Mouse (Mus musculus): ENCODE data around the gene Pex5l. TPM values are rescaled to one million over a fixed set of nuclear protein-coding genes. Genes with fewer than 3 reads are reported as not detected.

Gene Pex5l
- polyA plus RNA-seq, 1 experiment from 2014 or later, result not detected

DNA sequence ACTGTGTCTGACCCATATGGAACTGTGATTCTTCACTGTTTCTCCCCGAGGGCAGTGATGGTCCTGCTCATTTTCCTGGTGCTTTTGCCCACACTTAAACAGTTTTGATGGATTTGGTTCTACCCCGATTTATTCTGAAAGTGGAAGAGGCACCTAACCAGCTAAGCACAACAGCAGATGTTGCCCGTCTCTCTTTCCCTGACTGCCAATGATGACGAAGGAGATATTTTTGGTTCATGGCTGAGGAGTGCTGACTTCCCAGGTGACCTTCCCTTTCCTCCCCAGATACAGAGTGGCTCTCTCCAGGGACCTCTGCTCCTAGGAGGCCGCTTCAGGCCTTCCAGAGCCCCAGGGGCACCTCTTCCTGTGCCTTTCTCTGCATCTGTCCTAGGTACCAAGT is 155.2 kb downstream of the Pex5l start:
- WGBS, result 46% methylated on average over 5 of the region's 5 CpGs
- Histone ChIP-seq H3K27me3 (replicated peaks) (no peaks in the 10 kb centered on the region), H3K4me2 (no peak overlapping the region), H3K27ac (replicated peaks) (no peak overlapping the region), H3K9me3 (no peaks in the 10 kb centered on the region), H3K36me3 (no peaks in the 10 kb centered on the region), H3K4me1 (no peaks in the 10 kb centered on the region), H3K9ac (no peak overlapping the region), H3K4me3 (no peak overlapping the region)
- no peak for ATAC-seq (ENCODE audit: extremely low read depth, insufficient number of reproducible peaks, low FRiP score, low TSS enrichment)

DNA sequence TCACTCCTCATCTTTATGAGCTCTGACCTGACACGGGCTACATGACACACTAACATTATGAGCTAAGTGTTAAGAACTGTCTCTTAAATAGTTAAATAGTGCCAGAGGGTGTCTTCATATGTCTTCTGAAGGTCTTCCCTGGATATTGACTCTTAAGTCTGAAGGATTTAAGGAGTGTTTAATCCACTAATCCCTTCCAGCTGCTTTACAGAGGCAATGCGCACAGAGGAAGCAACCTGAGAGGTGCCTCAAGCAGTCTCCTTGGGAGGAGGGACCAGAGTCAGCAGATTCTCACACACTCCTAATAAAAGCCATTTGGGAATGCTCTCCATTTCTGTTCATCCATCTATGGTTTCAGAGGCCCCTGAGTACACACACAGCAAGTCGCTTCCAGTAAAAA is 157.9 kb downstream of the Pex5l start:
- Histone ChIP-seq H3K9ac (no peak overlapping the region), H3K4me2 (no peak overlapping the region), H3K9me3 (no peaks in the 10 kb centered on the region), H3K36me3 (no peaks in the 10 kb centered on the region), H3K27me3 (replicated peaks) (no peaks in the 10 kb centered on the region), H3K4me3 (no peak overlapping the region), H3K4me1 (no peaks in the 10 kb centered on the region), H3K27ac (replicated peaks) (no peak overlapping the region)
- 75% methylated on average over 3 of the region's 3 CpGs for WGBS
- ATAC-seq (ENCODE audit: extremely low read depth, insufficient number of reproducible peaks, low FRiP score, low TSS enrichment), result no peak

DNA sequence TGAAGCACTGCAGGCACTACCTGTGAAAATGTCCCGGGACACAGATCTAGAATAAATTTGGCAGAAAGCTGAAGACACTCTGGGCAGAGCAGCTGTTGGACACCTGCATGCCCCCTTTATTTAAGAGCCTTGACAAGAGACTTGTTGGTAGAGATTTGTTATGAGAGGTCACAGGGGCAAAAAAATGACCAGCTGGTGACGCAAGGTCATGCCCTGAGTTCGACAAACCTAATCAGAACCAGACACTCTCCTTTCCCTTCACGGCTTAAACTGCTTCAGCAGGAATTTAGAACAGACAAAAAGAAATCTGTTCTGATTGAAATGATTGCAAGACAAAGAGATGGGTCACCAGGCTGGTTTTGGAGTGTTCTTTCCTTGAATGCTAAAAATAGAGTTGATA is 163.1 kb downstream of the Pex5l start:
- WGBS, result 65% methylated on average over 4 of the region's 4 CpGs

DNA sequence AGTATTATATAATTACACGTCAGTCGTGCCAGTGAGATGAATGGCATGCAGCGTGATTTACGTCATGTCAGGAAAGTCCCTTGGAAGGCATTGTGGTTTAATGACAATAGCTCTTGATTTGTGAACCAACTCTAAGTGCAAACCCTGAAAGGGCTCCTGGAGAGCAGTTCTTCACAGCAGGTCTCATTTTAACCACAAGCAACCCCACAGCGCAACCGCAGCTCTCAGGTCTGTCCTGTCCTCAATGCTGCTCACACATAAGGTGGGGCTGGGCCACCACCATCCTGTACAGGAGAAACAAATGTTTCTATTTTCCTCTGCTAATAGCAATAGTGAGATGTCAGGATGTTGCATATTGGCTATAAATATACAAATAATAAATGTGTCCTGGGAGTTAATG is 163.8 kb downstream of the Pex5l start:
- no peak overlapping the region for H3K27ac ChIP-seq (replicated peaks)
- H3K4me1 ChIP-seq, result no peaks in the 10 kb centered on the region
- H3K4me3 ChIP-seq, result no peak overlapping the region
- H3K9me3 ChIP-seq, result no peaks in the 10 kb centered on the region
- WGBS, result 66% methylated on average over 6 of the region's 6 CpGs
- H3K9ac ChIP-seq, result no peak overlapping the region
- ATAC-seq (ENCODE audit: extremely low read depth, insufficient number of reproducible peaks, low FRiP score, low TSS enrichment), result no peak
- H3K27me3 ChIP-seq (replicated peaks), result no peaks in the 10 kb centered on the region
- no peaks in the 10 kb centered on the region for H3K36me3 ChIP-seq
- no peak overlapping the region for H3K4me2 ChIP-seq

More for the DNA sequence above, 163.1 kb downstream of the Pex5l start:
- no peak for ATAC-seq (ENCODE audit: extremely low read depth, insufficient number of reproducible peaks, low FRiP score, low TSS enrichment)
- Histone ChIP-seq H3K36me3 (no peaks in the 10 kb centered on the region), H3K9ac (no peak overlapping the region), H3K4me1 (no peaks in the 10 kb centered on the region), H3K27ac (replicated peaks) (no peak overlapping the region), H3K9me3 (no peaks in the 10 kb centered on the region), H3K27me3 (replicated peaks) (no peaks in the 10 kb centered on the region), H3K4me3 (no peak overlapping the region), H3K4me2 (no peak overlapping the region)

DNA sequence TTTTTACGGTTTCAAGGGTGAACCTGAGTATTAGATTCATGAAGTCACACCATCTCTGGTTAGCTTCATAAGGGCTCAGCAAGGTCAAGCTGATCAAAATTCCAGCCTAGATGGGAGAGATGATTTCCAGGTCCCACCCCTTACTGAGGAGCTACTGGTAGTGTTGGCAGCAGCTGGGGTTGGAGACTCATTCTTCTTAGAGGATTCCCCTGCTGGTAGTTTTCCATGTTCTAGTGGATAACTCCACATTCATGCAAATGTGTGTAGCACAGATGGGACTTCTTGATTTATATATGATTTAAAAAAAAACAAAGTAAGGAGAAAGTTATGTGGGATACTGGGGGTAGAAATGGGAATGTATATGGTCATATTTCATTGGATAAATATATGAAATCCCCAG is 172.8 kb downstream of the Pex5l start:
- Histone ChIP-seq H3K9me3 (0 out of 2 replicates have a peak, but pooled peaks cover 4% of the 10 kb centered on the region), H3K4me3 (no peak overlapping the region), H3K9ac (no peak overlapping the region), H3K36me3 (no peaks in the 10 kb centered on the region), H3K4me2 (no peak overlapping the region), H3K27ac (replicated peaks) (no peak overlapping the region), H3K4me1 (no peaks in the 10 kb centered on the region), H3K27me3 (replicated peaks) (no peaks in the 10 kb centered on the region)
- ATAC-seq (ENCODE audit: extremely low read depth, insufficient number of reproducible peaks, low FRiP score, low TSS enrichment), result no peak
- WGBS, result 83% methylated on average over 1 of the region's 1 CpGs

DNA sequence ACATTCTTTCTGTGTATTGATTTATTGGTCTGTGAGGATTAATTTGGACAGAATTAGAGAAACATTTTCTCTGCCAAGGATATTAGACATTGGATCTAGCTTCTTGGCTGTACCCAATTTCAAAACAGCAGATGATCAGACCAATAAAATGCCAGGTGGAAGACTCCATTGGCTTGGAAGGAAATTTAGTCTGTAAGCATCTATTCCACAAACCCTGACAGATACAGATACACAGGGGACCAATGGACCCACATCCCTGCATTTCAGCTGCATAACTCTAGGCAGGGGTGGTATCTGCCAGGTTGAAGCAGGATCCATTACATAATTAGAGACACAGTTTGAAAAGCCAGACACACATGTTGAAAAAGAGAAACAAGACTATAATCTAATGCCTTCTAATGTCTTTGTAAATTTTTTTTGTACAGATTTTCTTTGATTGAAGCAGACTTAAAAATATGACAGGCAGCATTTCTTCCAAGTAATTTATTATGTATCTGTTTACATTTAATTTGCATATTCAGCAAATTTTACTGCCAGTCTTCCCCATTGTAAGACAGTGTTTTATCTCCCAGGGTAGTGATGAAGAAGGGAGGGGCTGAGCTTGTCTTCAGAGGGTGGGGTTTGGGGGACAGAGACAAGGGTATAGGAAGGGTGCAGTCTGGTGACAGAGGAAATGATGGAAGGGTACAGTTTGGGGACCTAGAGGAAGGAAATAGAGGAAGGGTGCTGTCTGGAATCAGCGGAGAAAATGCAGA is 174.2 kb downstream of the Pex5l start:
- 64% methylated on average over 1 of the region's 1 CpGs for WGBS
- Histone ChIP-seq H3K9ac (no peak overlapping the region), H3K27me3 (replicated peaks) (no peaks in the 10 kb centered on the region), H3K4me1 (no peaks in the 10 kb centered on the region), H3K36me3 (no peaks in the 10 kb centered on the region), H3K4me2 (no peak overlapping the region), H3K27ac (replicated peaks) (no peak overlapping the region), H3K9me3 (0 out of 2 replicates have a peak, but pooled peaks cover 4% of the 10 kb centered on the region), H3K4me3 (no peak overlapping the region)
- no peak for ATAC-seq (ENCODE audit: extremely low read depth, insufficient number of reproducible peaks, low FRiP score, low TSS enrichment)

DNA sequence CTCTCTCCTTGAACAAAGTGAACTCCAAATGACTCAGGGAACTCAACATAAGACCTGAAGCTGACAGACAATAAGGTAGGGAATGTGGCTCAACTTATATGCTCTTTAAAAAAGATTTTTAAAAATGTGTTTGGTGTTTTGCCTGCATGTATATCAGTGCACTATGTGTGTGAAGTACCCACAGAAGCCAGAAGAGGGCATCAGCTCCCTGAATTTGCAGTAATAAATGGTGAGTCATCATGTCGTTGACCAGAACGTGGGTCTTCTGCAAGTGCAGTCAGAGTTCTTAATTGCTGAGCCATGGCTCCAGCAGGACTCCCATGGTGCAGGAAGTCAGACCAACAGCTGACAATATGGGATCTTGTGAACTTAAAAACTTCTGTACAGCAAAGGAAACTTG is 177.5 kb downstream of the Pex5l start:
- Histone ChIP-seq H3K4me3 (no peak overlapping the region), H3K36me3 (no peaks in the 10 kb centered on the region), H3K27ac (replicated peaks) (no peak overlapping the region), H3K4me2 (no peak overlapping the region), H3K9ac (no peak overlapping the region), H3K9me3 (no peaks in the 10 kb centered on the region), H3K4me1 (no peaks in the 10 kb centered on the region), H3K27me3 (replicated peaks) (no peaks in the 10 kb centered on the region)
- ATAC-seq (ENCODE audit: extremely low read depth, insufficient number of reproducible peaks, low FRiP score, low TSS enrichment), result no peak
- WGBS, result 1% methylated on average over 2 of the region's 2 CpGs

DNA sequence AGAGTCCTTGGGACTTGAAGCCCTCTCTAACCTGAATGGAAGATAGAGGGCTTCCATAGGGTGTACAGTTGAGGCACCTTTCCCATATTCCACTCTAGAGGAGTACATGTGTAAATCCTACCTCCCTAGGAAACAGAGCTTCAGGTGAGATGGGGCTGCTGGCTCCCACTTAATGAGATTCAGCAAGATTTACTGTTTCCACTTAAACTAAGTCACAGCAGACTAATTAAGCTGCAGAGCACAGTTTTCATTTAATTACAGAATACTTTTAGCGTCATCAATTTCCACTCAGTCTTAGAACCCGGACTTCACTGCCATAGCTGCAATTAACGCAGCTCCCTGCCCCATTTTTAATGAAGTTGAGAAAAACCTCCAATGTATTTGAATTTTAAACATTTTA is 181.6 kb downstream of the Pex5l start:
- no peak for ATAC-seq (ENCODE audit: extremely low read depth, insufficient number of reproducible peaks, low FRiP score, low TSS enrichment)
- WGBS, result 80% methylated on average over 3 of the region's 3 CpGs
- Histone ChIP-seq H3K4me2 (no peak overlapping the region), H3K9ac (no peak overlapping the region), H3K4me1 (no peaks in the 10 kb centered on the region), H3K36me3 (no peaks in the 10 kb centered on the region), H3K9me3 (no peaks in the 10 kb centered on the region), H3K27me3 (replicated peaks) (no peaks in the 10 kb centered on the region), H3K4me3 (no peak overlapping the region), H3K27ac (replicated peaks) (no peak overlapping the region)

DNA sequence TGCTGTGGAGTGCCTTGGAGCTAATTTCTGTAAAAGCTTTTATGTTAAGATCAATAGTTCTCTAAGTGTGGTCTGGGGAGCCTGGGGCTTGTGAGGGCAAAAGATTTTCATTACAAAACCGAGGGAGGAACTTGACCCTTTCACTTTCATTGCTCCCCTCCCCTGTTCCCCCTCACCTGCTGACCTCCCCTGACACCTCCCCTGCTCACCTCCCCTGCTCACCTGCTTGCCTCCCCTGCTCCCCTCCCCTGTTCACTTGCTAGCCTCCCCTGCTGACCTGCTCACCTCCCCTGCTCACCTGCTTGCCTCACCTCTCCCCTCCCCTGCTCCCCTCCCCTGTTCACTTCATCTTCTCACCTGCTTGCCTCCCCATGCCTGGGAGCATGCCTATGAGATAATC is 191.7 kb downstream of the Pex5l start:
- Histone ChIP-seq H3K27ac (replicated peaks) (no peak overlapping the region), H3K27me3 (replicated peaks) (no peaks in the 10 kb centered on the region), H3K9me3 (no peaks in the 10 kb centered on the region), H3K4me1 (no peaks in the 10 kb centered on the region), H3K4me3 (no peak overlapping the region), H3K9ac (no peak overlapping the region), H3K4me2 (no peak overlapping the region), H3K36me3 (no peaks in the 10 kb centered on the region)
- ATAC-seq (ENCODE audit: extremely low read depth, insufficient number of reproducible peaks, low FRiP score, low TSS enrichment), result no peak
- 0% methylated on average over 1 of the region's 1 CpGs for WGBS

DNA sequence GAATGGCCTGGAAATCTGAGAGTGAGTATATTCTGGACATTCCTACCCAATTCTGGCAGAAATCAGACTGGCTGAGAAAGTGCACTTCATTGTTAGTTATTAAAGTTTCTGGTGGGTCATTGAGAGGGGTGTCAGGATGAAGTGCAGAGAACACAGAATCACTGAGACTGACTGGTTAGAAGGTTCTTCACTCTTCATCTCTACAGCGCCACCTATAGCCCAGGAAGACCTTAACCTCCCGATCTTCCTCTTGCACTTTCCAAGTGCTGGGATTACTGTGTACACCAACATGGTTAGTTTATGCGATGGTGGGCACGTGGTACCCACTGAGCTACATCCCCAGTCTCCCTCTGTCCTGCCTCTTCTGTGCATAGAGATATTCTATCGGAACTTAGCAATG is 195.6 kb downstream of the Pex5l start:
- Histone ChIP-seq H3K4me1 (no peaks in the 10 kb centered on the region), H3K27me3 (replicated peaks) (no peaks in the 10 kb centered on the region), H3K36me3 (no peaks in the 10 kb centered on the region), H3K4me2 (no peak overlapping the region), H3K9ac (no peak overlapping the region), H3K4me3 (no peak overlapping the region), H3K9me3 (no peaks in the 10 kb centered on the region), H3K27ac (replicated peaks) (no peak overlapping the region)
- no peak for ATAC-seq (ENCODE audit: extremely low read depth, insufficient number of reproducible peaks, low FRiP score, low TSS enrichment)
- 79% methylated on average over 5 of the region's 5 CpGs for WGBS

DNA sequence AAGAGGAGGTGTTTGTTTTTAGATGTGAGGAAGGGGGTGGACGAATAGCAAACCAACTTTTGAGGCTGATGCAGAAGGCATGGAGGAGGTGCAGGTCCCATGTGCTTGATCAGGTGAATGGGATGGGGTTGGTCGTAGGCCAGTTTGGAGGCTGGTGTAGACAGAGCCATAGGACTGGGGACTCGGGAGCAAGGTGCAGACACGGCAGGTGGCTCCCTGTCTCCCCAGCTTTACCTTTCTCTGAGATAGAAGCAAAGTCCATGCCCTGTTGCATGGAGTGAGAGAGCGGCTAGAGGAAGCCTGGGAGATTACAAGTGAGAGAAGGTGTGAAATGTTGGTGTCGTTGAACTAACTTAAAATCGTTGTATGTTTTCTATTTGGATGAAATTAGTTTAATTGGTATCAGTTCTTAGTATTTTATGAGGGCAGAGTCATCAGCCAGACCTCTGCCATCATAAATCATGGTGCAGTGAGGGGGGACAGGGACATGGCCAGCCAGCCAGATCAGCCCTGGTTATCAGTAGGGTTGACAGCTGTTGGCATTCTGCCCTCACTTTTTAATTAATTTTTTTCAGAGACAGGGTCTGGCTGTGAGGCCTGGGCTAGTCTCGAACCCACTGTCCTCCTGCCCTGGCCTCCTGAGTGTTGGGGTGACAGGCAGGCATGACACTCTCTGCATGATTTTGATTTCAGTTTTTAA is 203.1 kb downstream of the Pex5l start:
- 61% methylated on average over 8 of the region's 8 CpGs for WGBS
- H3K4me3 ChIP-seq, result no peak overlapping the region
- ATAC-seq (ENCODE audit: extremely low read depth, insufficient number of reproducible peaks, low FRiP score, low TSS enrichment), result no peak

DNA sequence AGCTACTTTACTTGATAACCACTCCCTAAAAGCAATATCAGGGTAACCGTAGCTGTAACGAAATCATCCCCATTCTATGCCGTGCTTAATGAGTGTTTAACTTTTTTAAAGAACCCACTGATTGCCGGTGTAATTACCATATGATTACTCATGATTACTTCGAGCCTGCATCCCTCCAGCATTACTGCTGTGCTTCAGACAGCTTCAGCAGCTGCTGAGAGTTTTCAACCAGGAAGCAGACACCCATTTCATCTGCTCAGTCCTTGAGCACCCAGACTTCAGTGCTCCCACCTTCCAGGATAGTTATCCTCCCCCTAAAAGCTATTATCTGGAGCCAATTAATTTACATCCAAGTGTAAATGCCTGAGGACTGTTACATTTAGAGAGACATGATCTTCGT is 218.9 kb downstream of the Pex5l start:
- Histone ChIP-seq H3K9ac (no peak overlapping the region), H3K27me3 (replicated peaks) (no peaks in the 10 kb centered on the region), H3K27ac (replicated peaks) (no peak overlapping the region), H3K9me3 (peaks cover 10% of the 10 kb centered on the region; the same call in 1 of the 2 replicates), H3K4me1 (no peaks in the 10 kb centered on the region), H3K4me3 (no peak overlapping the region), H3K4me2 (no peak overlapping the region), H3K36me3 (peaks cover 99% of the 10 kb centered on the region)
- WGBS, result 83% methylated on average over 6 of the region's 6 CpGs
- ATAC-seq (ENCODE audit: extremely low read depth, insufficient number of reproducible peaks, low FRiP score, low TSS enrichment), result no peak

More for the DNA sequence above, 203.1 kb downstream of the Pex5l start:
- H3K9me3 ChIP-seq, result no peaks in the 10 kb centered on the region
- peaks cover 10% of the 10 kb centered on the region for H3K4me1 ChIP-seq
- H3K27ac ChIP-seq (replicated peaks), result no peak overlapping the region
- H3K27me3 ChIP-seq (replicated peaks), result no peaks in the 10 kb centered on the region
- peaks cover 26% of the 10 kb centered on the region for H3K36me3 ChIP-seq
- no peak overlapping the region for H3K4me2 ChIP-seq
- H3K9ac ChIP-seq, result no peak overlapping the region

All from heart, embryonic 13.5 days (tissue).